Mouse (Mus musculus): Measurements from ENCODE around the gene Epb41l1.

GRCm38 (mm10) chr2:156426151-156426550, 5.4 kb downstream of the Epb41l1 start:
- TF ChIP-seq POLR2A (IDR thresholded peaks at IDR 0.05; ENCODE audit: low read depth, low read length) (no peak), CTCF (conservative IDR thresholded peaks at IDR 0.05; ENCODE audit: insufficient read depth, insufficient read length, low read depth, low read length) (no peak)
